Mouse (Mus musculus) layer of hippocampus, postnatal 36 days (tissue): ENCODE results near the gene Unkl. TPM values are rescaled to one million over a fixed set of nuclear protein-coding genes. Genes with fewer than 3 reads are reported as not detected.
A peak's percentile ranks its signal among the peaks of the same experiment; 100 is the strongest.

Experiments used
- DNase-seq, 2 experiments: peaks; one replicate each; pipeline ENCODE4 v3.0.0; 2022
- microRNA-seq, 2 experiments: library from miRNA; unstranded; fragments of <30 nt; microRNA quantifications; one replicate each; pipeline ENCODE4 v1.2.0; 2021
- total RNA-seq, 2 experiments: library from RNA; stranded (reverse); gene quantifications; 2 replicates each; pipeline ENCODE4 v1.2.3; 2021

Unkl gene
- total RNA-seq, 2 experiments from 2014 or later, result 39.4 to 44.6 TPM

DNA sequence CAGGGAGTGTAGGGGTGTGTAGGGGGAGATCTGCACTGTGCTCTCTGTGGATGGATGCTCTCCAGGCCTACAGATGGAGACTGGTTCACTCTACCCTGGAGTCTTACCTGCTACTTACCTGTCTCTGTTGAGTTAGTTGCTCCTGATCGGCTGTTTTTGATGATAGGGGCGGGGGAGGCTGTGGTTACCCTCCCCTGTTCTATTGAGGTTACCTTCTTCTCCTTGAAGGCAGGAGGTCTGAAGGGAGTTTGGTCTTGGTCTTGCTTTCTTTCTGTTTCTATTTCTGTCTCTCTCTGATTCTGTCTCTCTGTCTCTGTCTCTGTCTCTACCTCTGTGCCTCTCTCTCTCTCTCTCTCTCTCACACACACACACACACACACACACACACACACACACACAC is 66.9 kb downstream of the Unkl start:
- DNase-seq, result no peak

- no peak for DNase-seq
Measured at GRCm38 (mm10) chr17:25256140-25256754, 68.0 kb downstream of the Unkl start, which contains the start of gene Baiap3. Gene Baiap3 (minus strand): TSS chr17:25256364.

DNA sequence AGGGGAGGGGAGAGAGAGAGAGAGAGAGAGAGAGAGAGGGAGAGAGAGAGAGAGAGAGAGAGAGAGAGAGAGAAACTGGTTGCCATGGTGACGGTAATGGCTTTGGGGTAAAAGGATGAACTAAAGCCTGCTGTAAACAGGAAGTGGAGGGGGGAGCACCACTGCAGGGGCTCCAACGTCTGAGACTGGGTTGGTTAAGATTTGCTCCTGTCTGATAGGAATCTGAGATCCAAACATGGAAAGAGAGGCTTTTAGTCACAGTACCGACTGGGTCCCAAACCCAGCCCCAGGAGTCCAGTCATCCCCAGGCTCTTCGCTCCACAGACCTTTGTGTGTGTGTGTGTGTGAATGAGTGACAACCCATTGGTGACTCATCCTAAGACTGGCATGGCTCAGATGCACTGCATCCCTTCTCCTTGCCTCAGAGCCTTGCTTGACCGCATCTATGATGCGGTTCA is 69.6 kb downstream of the Unkl start:
- DNase-seq, result no peak

DNA sequence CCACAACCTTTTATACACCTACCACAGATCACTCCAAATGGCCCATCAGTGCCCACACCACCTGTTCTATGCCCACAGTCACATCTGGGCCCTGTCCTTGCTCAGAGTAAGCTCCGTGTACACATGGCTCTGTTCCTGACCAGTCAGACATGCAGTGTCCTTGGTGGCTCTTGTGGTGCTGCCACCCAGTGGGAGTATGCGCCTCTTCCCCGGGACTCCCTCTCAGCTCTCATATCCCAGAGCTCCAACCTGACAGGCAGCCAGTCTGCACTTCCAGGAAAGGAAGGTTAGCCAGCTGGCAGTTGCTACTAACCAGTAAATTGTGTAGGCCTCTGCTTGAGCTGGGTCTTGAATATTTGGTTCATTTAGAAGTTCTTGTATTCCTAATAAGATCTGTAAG is 76.3 kb downstream of the Unkl start:
- DNase-seq, result peak in 1 of 2 experiments; percentile 37

GRCm38 (mm10) chr17:25270795-25271335 is 82.7 kb downstream of the Unkl start:
- no peak for DNase-seq

- no peak for DNase-seq
Measured at GRCm38 (mm10) chr17:25272326-25272725, 84.1 kb downstream of the Unkl start.

GRCm38 (mm10) chr17:25272951-25273705 is 84.9 kb downstream of the Unkl start:
- peak; percentile 92 to 93 for DNase-seq

DNA sequence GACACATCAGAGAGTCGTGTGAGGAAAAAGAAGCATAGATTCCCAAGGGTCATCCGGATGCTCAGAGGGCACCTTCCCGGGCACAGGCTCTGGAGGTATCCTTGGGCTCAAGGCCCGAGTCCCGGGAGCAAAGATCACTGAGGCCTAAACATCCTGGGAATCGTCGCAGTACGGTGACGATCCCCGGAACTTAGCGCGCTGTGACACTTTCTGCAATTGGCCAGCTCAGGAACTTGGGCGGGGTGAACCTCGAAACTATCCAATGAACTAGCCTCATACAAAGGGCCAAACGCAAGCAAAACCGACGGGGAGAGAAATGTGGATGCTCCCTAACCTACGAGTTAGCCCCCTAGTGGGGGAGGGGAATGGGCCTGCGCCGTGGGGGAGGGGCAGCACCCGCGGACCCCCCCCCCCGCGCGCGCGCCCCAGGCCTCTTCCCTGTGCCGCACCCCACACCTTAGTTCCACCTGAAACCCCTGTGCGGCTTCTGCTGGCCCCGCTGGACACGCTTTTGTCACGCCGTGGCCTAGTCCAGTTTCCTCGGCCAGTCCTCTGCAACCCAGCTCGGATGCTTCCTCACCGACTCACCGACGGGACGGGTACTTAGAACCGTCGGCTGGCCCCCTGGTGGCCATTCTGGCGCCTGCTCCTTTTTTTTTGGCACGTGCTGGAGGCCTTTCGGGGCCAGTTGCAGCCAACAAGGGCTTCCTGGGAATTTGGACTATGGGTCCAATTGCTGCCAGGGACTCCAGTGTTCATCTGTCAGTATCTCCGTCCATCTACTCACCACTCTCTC is 85.7 kb downstream of the Unkl start:
- peak; percentile 94 to 95 for DNase-seq

DNA sequence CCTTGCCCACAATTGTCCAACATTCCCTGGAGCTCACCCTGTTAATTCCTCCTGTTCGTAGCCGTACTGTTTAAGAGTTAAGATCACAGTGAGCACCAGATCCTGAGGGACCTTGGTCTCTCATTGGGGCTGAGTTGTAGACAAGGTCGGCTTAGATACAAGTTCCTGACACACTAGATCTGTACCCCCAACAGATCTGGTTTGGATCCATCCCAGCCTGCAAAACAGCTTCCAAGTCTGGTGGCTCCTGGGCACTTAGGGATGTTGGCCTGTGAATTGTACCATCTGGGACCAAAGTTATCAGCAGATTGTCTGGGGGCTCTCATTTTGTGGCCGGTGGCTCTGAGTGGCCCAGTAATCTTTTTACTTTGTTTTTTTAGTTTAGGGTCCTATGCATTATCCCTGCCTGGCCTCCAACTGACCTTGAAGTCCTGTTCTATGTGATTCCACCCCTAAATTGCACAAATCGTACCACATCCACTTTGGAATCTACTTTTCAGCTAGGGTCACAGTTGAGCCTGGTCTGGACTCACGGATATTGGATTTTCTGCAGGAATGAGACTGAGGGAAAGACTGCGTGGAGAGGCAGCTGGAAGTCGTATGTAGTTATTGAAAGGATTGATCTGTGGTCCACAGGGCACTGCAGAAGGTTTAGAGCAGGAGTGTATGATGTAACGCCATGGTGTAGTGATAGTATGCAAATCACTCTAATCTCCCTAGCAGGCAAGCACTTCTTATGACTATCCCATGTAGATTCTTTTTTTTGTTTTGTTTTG is 86.6 kb downstream of the Unkl start, which contains the start of gene Ube2i:
Gene Ube2i, minus strand, starts transcription at position 52 of the 776 bp plus-strand sequence.
- DNase-seq, result no peak

DNA sequence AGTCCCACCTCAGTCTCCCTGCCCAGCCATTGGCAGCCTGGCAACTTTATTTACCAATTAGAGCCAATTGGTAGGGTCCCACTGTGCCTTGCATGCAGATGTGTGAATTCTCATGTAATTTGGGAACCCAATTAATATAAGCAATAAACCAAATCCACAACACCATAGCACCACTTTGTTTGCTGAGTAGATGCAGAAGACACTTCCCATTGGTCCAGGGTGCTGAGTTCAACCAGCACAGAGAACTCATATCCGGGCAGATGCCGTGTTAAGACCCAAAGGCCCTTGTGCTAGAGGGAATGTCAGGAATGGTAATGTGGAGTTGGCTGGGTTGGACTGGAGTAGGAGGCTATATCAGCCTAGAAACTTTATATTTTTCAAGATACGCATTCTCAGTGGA is 87.6 kb downstream of the Unkl start:
- no peak for DNase-seq

- DNase-seq, result no peak
Measured at GRCm38 (mm10) chr17:25282133-25282532, 93.9 kb downstream of the Unkl start.

Small RNAs within 50 kb of the gene (microRNA-seq; reads per million reads assigned to microRNA genes)
- 17.8 to 28.1 reads per million in 2 experiments for gene Mir3547

Other genes with a start within 250 kb of the Unkl start
- 1 to 10 TPM; 5.5 to 6.3 TPM for gene Jpt2, start 227.7 kb upstream of the Unkl start, total RNA-seq
- gene Cramp1l, start 172.6 kb upstream of the Unkl start, total RNA-seq, result 10 to 100 TPM; 27.2 to 28.3 TPM
- gene Ift140, start 172.3 kb upstream of the Unkl start, total RNA-seq, result 10 to 100 TPM; 23.8 to 24.0 TPM
- 1 to 10 TPM; 7.7 to 8.2 TPM for gene Tmem204, start 104.8 kb upstream of the Unkl start, total RNA-seq
- gene Telo2, start 72.4 kb upstream of the Unkl start, total RNA-seq, result 10 to 100 TPM; 36.6 to 37.8 TPM
- gene Ptx4, start 67.6 kb upstream of the Unkl start, total RNA-seq, result 1 to 10 TPM; 2.3 to 2.5 TPM
- 10 to 100 TPM; 52.3 to 53.0 TPM for gene Clcn7, start 55.0 kb upstream of the Unkl start, total RNA-seq
- under 1 TPM; 0.15 TPM for gene Ccdc154, start 25.9 kb upstream of the Unkl start, total RNA-seq
- gene Gm38655, start 12.9 kb upstream of the Unkl start, total RNA-seq, result not detected
- 10 to 100 TPM; 20.3 to 22.6 TPM for gene BC003965, start 3.8 kb upstream of the Unkl start, total RNA-seq
- gene Gnptg, start 51.7 kb downstream of the Unkl start, total RNA-seq, result 10 to 100 TPM; 67.3 to 72.2 TPM
- gene Tsr3, start 51.8 kb downstream of the Unkl start, total RNA-seq, result 10 to 100 TPM; 23.5 to 25.5 TPM
- 1 to 10 TPM; 6.2 to 7.7 TPM for gene Baiap3, start 68.0 kb downstream of the Unkl start, total RNA-seq
- gene Ube2i, start 86.2 kb downstream of the Unkl start, total RNA-seq, result 100 to 1,000 TPM; 234 to 241 TPM
- gene Prss34, start 110.0 kb downstream of the Unkl start, total RNA-seq, result not detected
- not detected for gene Prss28, start 120.2 kb downstream of the Unkl start, total RNA-seq
- gene Prss29, start 130.3 kb downstream of the Unkl start, total RNA-seq, result not detected
- gene Tpsab1, start 157.2 kb downstream of the Unkl start, total RNA-seq, result under 1 TPM in 1 of 2 experiments, not detected in 1; 0.56 TPM
- under 1 TPM in 1 of 2 experiments, not detected in 1; 0.96 TPM for gene Tpsb2, start 177.9 kb downstream of the Unkl start, total RNA-seq
- not detected for gene Tpsg1, start 180.9 kb downstream of the Unkl start, total RNA-seq
- gene Cacna1h, start 245.4 kb downstream of the Unkl start, total RNA-seq, result 100 to 1,000 TPM; 107 to 127 TPM